Mouse (Mus musculus) cerebellum, postnatal 4 days (tissue): ENCODE data around the gene Dhx35.
A peak's percentile ranks its signal among the peaks of the same experiment; 100 is the strongest.

ENCODE experiments used
- DNase-seq, 2 experiments: peaks; one replicate each; pipeline ENCODE4 v3.0.0; 2022; ENCODE audit warnings: low spot score in 2 of 2, mixed read lengths in 1 of 2

The Dhx35 gene

GRCm38 (mm10) chr2:158803575-158803974 lies 9.0 kb downstream of the Dhx35 start:
- DNase-seq: no peak

DNA sequence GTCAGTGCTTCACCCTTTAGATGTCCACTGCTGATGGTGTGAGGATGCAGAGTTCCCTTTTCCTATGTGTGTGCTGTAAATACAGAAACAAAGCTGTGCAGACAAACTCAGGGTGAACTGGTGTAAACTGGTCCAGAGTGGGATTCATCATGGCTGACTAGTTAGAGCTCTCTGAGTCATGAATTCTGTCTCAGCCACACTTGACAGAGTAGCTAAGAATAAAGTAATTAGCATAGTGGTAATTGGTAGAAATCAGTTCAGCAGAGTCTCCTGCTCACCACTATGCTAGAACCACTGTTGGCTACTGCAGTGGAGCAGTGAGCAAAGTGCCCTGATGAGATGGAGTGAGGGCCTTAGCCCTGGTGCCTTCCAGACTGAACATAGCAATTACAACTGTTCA lies 21.1 kb downstream of the Dhx35 start:
- DNase-seq: no peak

- no peak for DNase-seq
Measured at GRCm38 (mm10) chr2:158816239-158816638, 21.6 kb downstream of the Dhx35 start.

GRCm38 (mm10) chr2:158817708-158818107 lies 23.1 kb downstream of the Dhx35 start:
- DNase-seq: no peak

GRCm38 (mm10) chr2:158828124-158828523 lies 33.5 kb downstream of the Dhx35 start:
- DNase-seq: no peak

DNA sequence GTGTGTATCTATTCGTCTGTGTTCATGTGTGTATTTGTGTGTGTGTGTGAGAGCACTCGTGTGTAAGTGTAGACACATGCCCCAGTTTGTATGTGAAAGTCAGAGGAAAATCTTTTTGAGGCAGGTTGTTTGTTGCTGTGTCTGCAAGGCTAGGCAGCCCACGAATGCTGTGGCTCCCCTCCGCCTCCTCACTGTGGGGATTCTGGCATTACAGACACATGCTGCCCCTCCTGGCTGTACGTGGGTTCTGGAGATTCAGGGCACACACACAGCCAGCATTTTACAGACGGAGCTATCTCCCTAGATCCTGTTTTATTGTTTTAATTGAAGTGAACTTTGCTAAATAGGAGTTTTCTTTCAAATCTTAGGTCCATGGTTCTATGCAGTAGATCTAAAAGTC lies 35.1 kb downstream of the Dhx35 start:
- no peak for DNase-seq

DNA sequence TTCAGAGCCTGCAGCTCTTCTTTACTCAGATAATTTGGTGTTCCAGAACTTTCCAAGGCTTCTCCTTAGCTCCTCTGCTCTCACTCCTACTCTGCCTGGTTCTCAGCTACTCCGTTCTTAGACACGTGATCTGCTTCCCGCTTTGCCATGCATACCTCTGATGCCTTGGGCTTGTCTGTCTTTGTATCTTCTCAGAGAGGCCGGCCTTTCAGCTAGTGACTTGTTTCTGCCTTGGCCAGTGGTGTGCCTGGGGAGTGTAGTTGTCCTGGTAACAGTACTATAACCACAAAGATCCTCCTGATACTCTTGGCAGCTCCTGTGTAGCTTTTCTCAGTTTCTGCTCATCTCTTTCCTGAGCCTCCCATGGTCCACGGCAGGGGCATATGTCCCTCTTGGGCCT lies 38.6 kb downstream of the Dhx35 start:
- no peak for DNase-seq

DNA sequence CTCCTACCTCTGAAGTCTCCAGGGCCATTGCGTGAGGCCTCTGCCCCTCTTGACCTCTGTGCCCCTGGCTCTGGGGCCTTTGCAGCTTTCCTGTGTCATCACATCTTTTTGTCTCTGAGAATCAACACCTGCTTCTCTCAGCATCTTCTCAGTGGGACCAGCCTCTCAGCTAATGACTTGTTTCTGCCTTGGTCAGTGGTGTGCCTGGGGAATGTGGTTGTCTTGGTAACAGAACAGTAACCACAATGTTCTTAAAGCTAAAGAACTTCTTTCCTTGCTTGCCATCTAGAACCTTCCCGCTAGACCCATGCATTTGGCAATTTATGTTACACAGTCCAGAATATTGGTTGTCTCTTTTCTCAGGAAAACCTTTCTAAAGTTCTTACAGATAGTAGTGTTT lies 39.0 kb downstream of the Dhx35 start:
- DNase-seq: no peak

GRCm38 (mm10) chr2:158843287-158843686 lies 48.7 kb downstream of the Dhx35 start:
- DNase-seq: no peak

DNA sequence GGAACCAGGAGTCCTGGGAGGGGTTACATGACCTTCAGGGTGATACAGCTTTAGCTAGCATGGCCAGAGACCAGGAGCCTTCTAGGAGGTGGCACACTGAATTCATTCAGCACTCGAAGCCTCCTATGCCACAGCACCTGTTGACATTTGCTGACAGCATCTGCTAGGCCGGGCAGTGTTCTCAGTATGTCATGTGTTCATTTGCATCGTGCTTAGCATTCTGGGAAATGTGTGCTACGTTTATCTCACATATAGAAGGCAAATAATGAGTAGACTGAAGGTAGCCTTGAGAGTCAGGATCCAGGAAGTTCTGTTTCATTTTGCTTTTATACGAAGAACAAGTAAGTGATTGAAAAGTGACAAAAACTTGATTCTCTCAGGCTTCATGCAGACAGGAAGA lies 50.4 kb downstream of the Dhx35 start:
- DNase-seq: no peak

- no peak for DNase-seq
Measured at GRCm38 (mm10) chr2:158846208-158846607, 51.6 kb downstream of the Dhx35 start.

DNA sequence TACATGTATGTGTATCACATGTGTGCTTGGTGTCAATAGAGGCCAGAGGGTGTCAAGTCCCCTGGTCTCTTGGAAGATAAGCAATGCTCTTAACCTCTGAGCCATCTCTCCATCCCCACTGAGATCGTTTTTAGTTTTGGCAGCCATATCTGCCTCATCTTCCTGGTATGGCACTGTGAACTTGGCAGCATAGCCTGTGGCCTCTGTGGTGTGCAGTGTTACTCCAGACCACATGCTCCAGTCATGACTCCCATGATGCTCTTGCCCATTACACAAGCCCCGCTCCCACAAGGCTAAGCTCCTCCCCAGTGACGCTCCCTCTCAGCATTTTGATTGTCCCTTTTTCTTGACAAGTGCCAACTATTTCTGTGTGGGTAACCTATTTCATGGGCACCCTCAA lies 53.4 kb downstream of the Dhx35 start:
- no peak for DNase-seq

- DNase-seq: no peak
Measured at GRCm38 (mm10) chr2:158849416-158849815, 54.8 kb downstream of the Dhx35 start.

DNA sequence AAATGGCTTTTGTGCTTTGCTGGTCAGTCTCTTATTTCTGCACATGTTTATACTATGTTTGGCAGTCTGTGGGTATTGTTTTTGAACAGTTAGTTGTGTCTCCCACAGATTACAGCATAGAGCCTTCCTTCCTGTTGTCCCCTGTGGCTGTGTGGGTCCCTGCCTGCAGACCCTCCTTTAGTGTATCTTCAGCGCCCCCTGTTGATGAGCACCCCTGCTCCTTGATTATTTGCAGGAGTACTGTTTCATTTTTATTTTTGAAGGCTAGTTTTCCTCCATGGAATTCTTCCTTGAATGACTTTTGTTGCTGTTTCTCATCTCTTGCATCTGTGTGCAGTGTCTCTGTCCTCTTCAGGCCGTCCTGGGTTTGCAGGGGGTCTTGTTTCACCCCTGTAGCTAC lies 58.0 kb downstream of the Dhx35 start:
- DNase-seq: peak in 1 of 2 experiments; percentile 47

- no peak for DNase-seq
Measured at GRCm38 (mm10) chr2:158856896-158857499, 62.4 kb downstream of the Dhx35 start.

DNA sequence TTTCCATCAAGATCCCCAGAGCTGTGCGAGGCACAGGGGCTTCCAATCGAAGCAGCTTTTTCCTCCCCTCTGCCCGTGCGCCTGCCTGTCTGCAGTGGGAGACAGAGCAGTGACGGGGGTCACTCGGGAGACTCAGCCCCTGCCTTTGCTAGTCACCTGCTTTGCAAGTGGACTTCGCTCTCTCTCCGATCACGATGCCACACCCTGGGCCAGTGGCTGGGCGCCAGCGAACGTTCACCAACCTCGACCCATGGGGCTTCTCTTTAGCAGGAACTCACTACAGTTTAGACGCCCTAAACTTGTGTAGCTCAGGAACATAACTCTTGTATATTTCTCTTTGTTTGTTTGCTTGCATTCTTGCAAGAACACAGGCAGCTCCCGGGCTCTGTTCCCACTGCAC lies 63.0 kb downstream of the Dhx35 start:
- DNase-seq: no peak

DNA sequence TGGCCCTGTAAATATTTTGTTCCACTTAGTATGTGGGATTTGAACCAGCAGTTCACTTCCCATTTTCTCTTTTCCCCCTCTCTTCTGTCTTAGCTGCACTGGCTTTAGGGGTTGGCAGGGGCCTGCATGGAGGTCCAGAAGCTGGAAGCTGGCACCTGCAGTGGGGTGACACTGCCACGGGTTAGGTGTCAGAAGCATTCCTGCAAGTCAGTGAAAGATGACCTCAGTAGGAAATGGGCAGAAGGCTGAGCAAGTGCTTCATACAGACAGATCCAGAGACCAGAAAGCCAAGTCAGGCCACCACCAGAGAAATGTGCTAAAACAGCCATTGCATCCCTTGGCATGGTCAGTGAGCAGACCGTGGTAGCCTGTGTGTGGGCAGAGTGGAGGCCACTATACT lies 66.5 kb downstream of the Dhx35 start:
- no peak for DNase-seq

GRCm38 (mm10) chr2:158863341-158864125 lies 68.9 kb downstream of the Dhx35 start:
- DNase-seq: peak; percentile 37 to 72

DNA sequence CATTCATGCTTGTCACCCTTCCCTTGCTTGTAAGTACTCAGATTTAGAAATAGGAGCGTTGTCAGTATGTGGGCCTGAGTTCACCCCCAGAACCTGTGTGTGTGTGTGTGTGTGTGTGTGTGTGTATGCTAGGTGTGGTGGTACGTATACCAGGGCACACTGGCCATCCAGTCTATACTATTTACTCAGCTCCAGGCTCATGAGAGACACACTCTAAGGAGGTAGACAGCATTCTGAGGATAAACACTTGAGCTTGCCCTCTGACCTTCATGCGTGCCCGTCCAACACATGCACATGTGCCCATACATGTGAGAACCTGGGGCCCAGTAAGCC lies 69.5 kb downstream of the Dhx35 start:
- no peak for DNase-seq

GRCm38 (mm10) chr2:158865358-158865757 lies 70.8 kb downstream of the Dhx35 start:
- DNase-seq: peak; percentile 86 to 92

GRCm38 (mm10) chr2:158886571-158886970 lies 92.0 kb downstream of the Dhx35 start:
- no peak for DNase-seq

DNA sequence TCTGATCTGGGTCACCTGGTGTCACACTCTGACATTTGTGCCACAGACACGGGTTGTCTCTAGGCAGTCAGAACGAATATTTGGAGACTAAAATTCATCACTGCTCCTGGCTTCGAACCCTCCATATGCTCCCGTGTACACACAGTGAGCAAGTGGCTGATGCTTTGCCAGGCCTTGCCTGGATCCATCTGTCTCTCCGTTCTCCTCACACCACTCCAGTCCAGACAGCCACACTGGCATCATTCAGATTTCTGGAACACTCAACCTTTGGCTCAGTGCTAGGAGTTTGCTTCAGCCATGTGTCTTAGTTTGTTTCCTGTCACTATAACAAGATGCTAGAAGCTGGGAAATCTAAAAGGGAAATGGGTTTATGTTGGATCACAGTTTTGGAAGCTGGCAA lies 93.9 kb downstream of the Dhx35 start:
- DNase-seq: no peak

DNA sequence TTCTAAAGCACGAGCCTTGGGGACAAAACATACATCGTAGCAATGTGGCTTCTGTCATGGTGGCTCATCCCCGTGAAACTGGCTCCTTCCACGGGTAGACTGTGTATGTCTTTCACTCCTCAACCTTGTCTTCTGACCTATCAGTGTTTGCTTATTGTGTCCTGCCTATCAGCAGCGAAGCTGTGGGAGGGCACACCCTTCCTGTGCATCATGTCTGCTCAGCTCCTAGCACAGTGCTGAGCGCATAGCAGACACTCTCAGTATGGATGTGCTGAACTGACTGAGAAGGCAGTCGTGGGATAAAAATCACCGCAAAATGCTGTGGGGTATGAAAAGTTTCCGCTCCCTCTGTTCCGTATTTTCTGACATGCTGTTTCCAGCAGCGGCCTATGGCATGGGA lies 94.6 kb downstream of the Dhx35 start:
- no peak for DNase-seq

DNA sequence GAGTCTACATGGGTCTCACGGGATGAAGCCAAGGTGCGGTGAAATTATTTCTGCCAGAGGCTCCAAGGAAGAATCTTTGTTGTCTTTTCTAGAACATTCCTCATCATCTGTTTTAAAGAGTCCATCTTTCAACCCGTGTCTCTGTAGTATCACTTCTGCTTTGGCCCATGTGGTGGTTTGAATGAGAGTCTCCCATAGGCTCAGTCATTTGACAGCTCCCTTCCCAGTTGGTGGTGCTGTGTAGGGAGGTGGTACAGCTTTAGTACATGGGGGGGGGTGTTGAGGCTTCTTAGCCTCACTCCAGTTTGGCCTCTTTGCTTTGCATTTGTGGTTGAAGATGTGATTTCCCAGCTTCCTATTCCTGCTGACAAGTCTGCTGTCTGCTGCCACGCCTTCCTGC lies 96.7 kb downstream of the Dhx35 start:
- no peak for DNase-seq
